Comparison of ENCODE assay signal across 21 mouse cellular contexts in the genomic region with DNA sequence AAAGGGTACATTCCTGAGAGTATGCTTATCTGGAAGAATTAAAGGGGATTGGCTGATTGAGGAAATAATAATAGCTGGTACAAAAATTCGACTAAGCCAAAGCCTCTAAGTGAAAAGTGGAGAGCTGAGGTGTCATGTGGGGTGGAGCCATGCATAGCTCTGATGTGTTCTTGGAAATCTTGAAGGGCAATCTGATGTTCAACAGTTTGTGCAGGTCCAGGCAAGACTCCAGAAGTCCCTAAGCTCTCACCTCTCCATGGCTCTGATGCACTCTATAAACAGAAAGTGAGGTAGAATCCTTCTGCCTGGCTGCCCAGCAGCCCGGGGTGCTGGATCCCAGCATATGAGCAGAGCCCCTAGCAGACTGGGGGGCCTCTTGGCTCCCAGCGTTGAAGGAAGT. TPM values are rescaled to one million over a fixed set of nuclear protein-coding genes. Genes with fewer than 3 reads are reported as not detected.
DNase-seq lines count a peak whose midpoint lies in the region; ATAC-seq and TF ChIP-seq lines count a peak whose summit lies in the region.
"Had no signal": no experiment of that assay in that cellular context is flagged by ENCODE, and none has a peak within 500 bp of the region (broad histone marks: within the 10 kb centered on the region; RNA-seq: fewer than 3 reads in every experiment).

No protein-coding gene starts in this region.

- 0 out of 2 replicates have a peak overlapping the region, but pooled peaks have one; percentile 37 for H3K9ac ChIP-seq in heart, embryonic 13.5 days
- no peak overlapping the region for H3K9ac ChIP-seq in heart, postnatal 0 days (replicated peaks; ENCODE audit: low read depth, low read length)
- H3K9ac ChIP-seq in embryonic facial prominence, embryonic 15.5 days = no peak overlapping the region
- no peak overlapping the region for H3K9ac ChIP-seq in stomach, postnatal 0 days (ENCODE audit: low read length)
- H3K9ac ChIP-seq: forebrain, embryonic 15.5 days; hindbrain, embryonic 13.5 days had no signal

- H3K4me3 ChIP-seq in heart, embryonic 13.5 days = no peak overlapping the region
- no peak overlapping the region for H3K4me3 ChIP-seq in heart, postnatal 0 days (ENCODE audit: low read depth, low read length)
- H3K4me3 ChIP-seq in embryonic facial prominence, embryonic 15.5 days (replicated peaks) = no peak overlapping the region
- no peak overlapping the region for H3K4me3 ChIP-seq in stomach, postnatal 0 days (ENCODE audit: low read depth, low read length)
- H3K4me3 ChIP-seq: forebrain, embryonic 15.5 days; hindbrain, embryonic 13.5 days had no signal

- peak overlapping the region; percentile 74 for H3K27ac ChIP-seq in heart, embryonic 13.5 days (replicated peaks)
- H3K27ac ChIP-seq in heart, postnatal 0 days (ENCODE audit: low read depth) = peak overlapping the region; percentile 64
- 0 out of 2 replicates have a peak overlapping the region, but pooled peaks have one; percentile 28 for H3K27ac ChIP-seq in embryonic facial prominence, embryonic 15.5 days (replicated peaks)
- H3K27ac ChIP-seq in stomach, postnatal 0 days (replicated peaks) = peak overlapping the region; percentile 26
- H3K27ac ChIP-seq: forebrain, embryonic 15.5 days; hindbrain, embryonic 13.5 days; hindbrain, postnatal 0 days had no signal

- DNase-seq in heart, postnatal 4 days = no peak
- no peak for DNase-seq in heart, postnatal 0 days (ENCODE audit: low spot score)
- DNase-seq in heart, postnatal 25 days (ENCODE audit: low spot score) = no peak
- no peak for DNase-seq in stomach, postnatal 0 days (ENCODE audit: low spot score)
- no peak for DNase-seq in cerebellum, adult 18-20 months
- DNase-seq: adrenal gland, adult 2 months; adrenal gland, postnatal 25 days; cerebellum, adult 8-10 months; cerebellum, postnatal 14 days; embryo, embryonic 11 days; gastrocnemius, postnatal 36 days; heart, adult 18-20 months; kidney, adult 11 months; kidney, adult 9 months had no signal

- intact Hi-C loops in heart, postnatal 25 days (cut with DNase I) = no loop called here

- H3K27me3 ChIP-seq in heart, embryonic 13.5 days (replicated peaks) = no peaks in the 10 kb centered on the region
- H3K27me3 ChIP-seq in heart, postnatal 0 days (ENCODE audit: control insufficient read depth, insufficient read depth, low read length) = no peaks in the 10 kb centered on the region
- no peaks in the 10 kb centered on the region for H3K27me3 ChIP-seq in embryonic facial prominence, embryonic 15.5 days
- no peaks in the 10 kb centered on the region for H3K27me3 ChIP-seq in stomach, postnatal 0 days (ENCODE audit: control insufficient read depth, insufficient read depth, low read length)
- H3K27me3 ChIP-seq: forebrain, embryonic 15.5 days; hindbrain, embryonic 13.5 days had no signal

- no peaks in the 10 kb centered on the region for H3K36me3 ChIP-seq in heart, embryonic 13.5 days
- no peaks in the 10 kb centered on the region for H3K36me3 ChIP-seq in heart, postnatal 0 days (replicated peaks; ENCODE audit: control insufficient read depth, insufficient read depth, low read length)
- H3K36me3 ChIP-seq in embryonic facial prominence, embryonic 15.5 days = no peaks in the 10 kb centered on the region
- H3K36me3 ChIP-seq in stomach, postnatal 0 days (ENCODE audit: control insufficient read depth, insufficient read depth, low read length) = no peaks in the 10 kb centered on the region
- H3K36me3 ChIP-seq: forebrain, embryonic 15.5 days; hindbrain, embryonic 13.5 days had no signal

- no peak for TF ChIP-seq EP300 in heart, postnatal 0 days (IDR thresholded peaks at IDR 0.05; ENCODE audit: low read depth)
- TF ChIP-seq EP300 in stomach, postnatal 0 days (optimal IDR thresholded peaks at IDR 0.05) = no peak

- H3K4me2 ChIP-seq in heart, embryonic 13.5 days = peak overlapping the region; percentile 37
- peak overlapping the region; percentile 5; the same call in 1 of the 2 replicates for H3K4me2 ChIP-seq in heart, postnatal 0 days (ENCODE audit: low read depth, low read length)
- H3K4me2 ChIP-seq in embryonic facial prominence, embryonic 15.5 days (replicated peaks) = no peak overlapping the region
- no peak overlapping the region for H3K4me2 ChIP-seq in stomach, postnatal 0 days (replicated peaks; ENCODE audit: low read depth)
- H3K4me2 ChIP-seq: forebrain, embryonic 15.5 days; hindbrain, embryonic 13.5 days had no signal

- TF ChIP-seq CTCF in heart, postnatal 0 days (IDR thresholded peaks at IDR 0.05; ENCODE audit: low read depth) = no peak
- TF ChIP-seq CTCF in stomach, postnatal 0 days (IDR thresholded peaks at IDR 0.05; ENCODE audit: low read depth) = no peak

- no peak for ATAC-seq in heart, embryonic 13.5 days (ENCODE audit: extremely low read depth, insufficient number of reproducible peaks, low FRiP score, low TSS enrichment)
- ATAC-seq in heart, postnatal 0 days (ENCODE audit: insufficient read depth, low read depth) = peak; percentile 20; the same call in 1 of the 2 replicates
- no peak for ATAC-seq in embryonic facial prominence, embryonic 15.5 days (ENCODE audit: insufficient number of reproducible peaks, low FRiP score, low TSS enrichment, low read depth)
- 0 out of 2 replicates have a peak, but pooled peaks have one; percentile 45 for ATAC-seq in stomach, postnatal 0 days (ENCODE audit: low FRiP score, low TSS enrichment)
- ATAC-seq: forebrain, embryonic 15.5 days; hindbrain, postnatal 0 days had no signal

- WGBS in heart, embryonic 13.5 days = 32% methylated on average over 3 of the region's 3 CpGs
- WGBS in heart, postnatal 0 days = 15% methylated on average over 3 of the region's 3 CpGs
- WGBS in embryonic facial prominence, embryonic 15.5 days = 54% methylated on average over 3 of the region's 3 CpGs
- WGBS in stomach, postnatal 0 days = 52% methylated on average over 3 of the region's 3 CpGs

- H3K9me3 ChIP-seq in heart, embryonic 13.5 days = no peaks in the 10 kb centered on the region
- no peaks in the 10 kb centered on the region for H3K9me3 ChIP-seq in heart, postnatal 0 days (replicated peaks; ENCODE audit: control insufficient read depth, low read length)
- H3K9me3 ChIP-seq in embryonic facial prominence, embryonic 15.5 days (replicated peaks) = no peaks in the 10 kb centered on the region
- no peaks in the 10 kb centered on the region for H3K9me3 ChIP-seq in stomach, postnatal 0 days (ENCODE audit: control insufficient read depth, low read length)
- H3K9me3 ChIP-seq: forebrain, embryonic 15.5 days; hindbrain, embryonic 13.5 days had no signal

- H3K4me1 ChIP-seq in heart, embryonic 13.5 days = peaks cover 16% of the 10 kb centered on the region
- 0 out of 2 replicates have a peak, but pooled peaks cover 12% of the 10 kb centered on the region for H3K4me1 ChIP-seq in heart, postnatal 0 days (ENCODE audit: control insufficient read depth, insufficient read depth)
- H3K4me1 ChIP-seq in embryonic facial prominence, embryonic 15.5 days = peaks cover 8% of the 10 kb centered on the region; the same call in 1 of the 2 replicates
- H3K4me1 ChIP-seq in stomach, postnatal 0 days (replicated peaks; ENCODE audit: control insufficient read depth, insufficient read depth) = no peaks in the 10 kb centered on the region
- H3K4me1 ChIP-seq: forebrain, embryonic 15.5 days; hindbrain, embryonic 13.5 days had no signal

RNA-seq across cellular contexts. Expression of a gene that starts 27.4 kb away (rescaled TPM):
- 0.39 and 0.45 TPM in 2 replicates for polyA plus RNA-seq in heart, embryonic 13.5 days (2015; fragmentation: Nextera tagmentation; extraction: Ambion mirVana)
- under 1 TPM; 0.38 to 0.55 TPM for total RNA-seq in heart, postnatal 4 days (2021)
- 1.3 and 9.5 TPM in 2 replicates for total RNA-seq in heart, postnatal 0 days (2014; rRNA removed; ENCODE audit: low replicate concordance)
- 0.19 and 0.22 TPM in 2 replicates for polyA plus RNA-seq in heart, postnatal 0 days (2015; fragmentation: Nextera tagmentation; extraction: Ambion mirVana)
- total RNA-seq in heart, postnatal 25 days (2021) = under 1 TPM; 0.11 to 0.13 TPM
- 14.8 and 15.2 TPM in 2 replicates for polyA plus RNA-seq in embryonic facial prominence, embryonic 15.5 days (2015; fragmentation: Nextera tagmentation; extraction: Ambion mirVana)
- 40.8 and 41.3 TPM in 2 replicates for polyA plus RNA-seq in stomach, postnatal 0 days (2015; fragmentation: Nextera tagmentation; extraction: Ambion mirVana)
- total RNA-seq: common myeloid progenitor, adult 5-6 weeks; hematopoietic stem cell, adult 5-6 weeks had no signal

Comparison
In these comparisons a context has a peak if more than half of its experiments do, and no peak if none do; other contexts are left out.
1. ATAC-seq: peak in heart, postnatal 0 days (single experiment) and stomach, postnatal 0 days (single experiment); none in heart, embryonic 13.5 days (single experiment) and embryonic facial prominence, embryonic 15.5 days (single experiment).
2. H3K4me2 ChIP-seq: peak in heart, embryonic 13.5 days (single experiment) and heart, postnatal 0 days (single experiment); none in embryonic facial prominence, embryonic 15.5 days (single experiment) and stomach, postnatal 0 days (single experiment).
3. RNA of a gene that starts 27.4 kb away (polyA plus RNA-seq): 40.8 to 41.3 TPM in stomach, postnatal 0 days and 14.8 to 15.2 TPM in embryonic facial prominence, embryonic 15.5 days; 0.39 to 0.45 TPM in heart, embryonic 13.5 days and 0.19 to 0.22 TPM in heart, postnatal 0 days; every median in the first group is over 10 times any median in the second.
4. Peak in every context shown above with its lines, with median percentiles within 50 percentile points of each other: H3K27ac ChIP-seq.